Mouse (Mus musculus) heart, postnatal 0 days (tissue): ENCODE measurements around the gene Cep57. TPM values are rescaled to one million over a fixed set of nuclear protein-coding genes. Genes with fewer than 3 reads are reported as not detected.
"Not testable (repeated sequence)": the region's sequence is repeated elsewhere in the genome, so short reads cannot be mapped to it uniquely, and the experiment has no call there.

Experiments
- ATAC-seq: fragments of 200-750 bp; cut with Nextera tagmentation; 2 replicates; pipeline ENCODE4 v1.8.0; 2017; ENCODE audit warnings: low read depth, moderate number of reproducible peaks, moderate library complexity; ENCODE audit not compliant: insufficient read depth
- DNase-seq: peaks from one replicate; pipeline ENCODE4 v3.0.0-alpha.2; 2016; ENCODE audit warnings: low spot score
- H3K27ac ChIP-seq: fragments of 300-500 bp; sonication (generic); 2 replicates; pipeline ENCODE4 v1.5.1; 2014; ENCODE audit warnings: low read depth, mild to moderate bottlenecking
- H3K27me3 ChIP-seq: fragments of 300-500 bp; sonication (generic); 2 replicates; pipeline ENCODE4 v1.6.1; 2014; ENCODE audit warnings: low read length, mixed read lengths; ENCODE audit not compliant: control insufficient read depth, insufficient read depth
- H3K36me3 ChIP-seq: fragments of 300-500 bp; sonication (generic); replicated peaks from 2 replicates; pipeline ENCODE4 v1.6.1; 2014; ENCODE audit warnings: low read length, mixed read lengths; ENCODE audit not compliant: control insufficient read depth, insufficient read depth
- H3K4me1 ChIP-seq: fragments of 300-500 bp; sonication (generic); 2 replicates; pipeline ENCODE4 v1.6.1; 2014; ENCODE audit warnings: antibody characterized with exemption; ENCODE audit not compliant: control insufficient read depth, insufficient read depth
- H3K4me2 ChIP-seq: fragments of 300-500 bp; sonication (generic); 2 replicates; pipeline ENCODE4 v1.6.1; 2014; ENCODE audit warnings: low read depth, mild to moderate bottlenecking, low read length, moderate library complexity
- H3K4me3 ChIP-seq: fragments of 300-500 bp; sonication (generic); 2 replicates; pipeline ENCODE4 v1.5.1; 2014; ENCODE audit warnings: low read depth, low read length
- H3K9ac ChIP-seq: fragments of 300-500 bp; sonication (generic); replicated peaks from 2 replicates; pipeline ENCODE4 v1.6.1; 2014; ENCODE audit warnings: low read depth, low read length, mixed read lengths
- H3K9me3 ChIP-seq: fragments of 300-500 bp; sonication (generic); replicated peaks from 2 replicates; pipeline ENCODE4 v1.6.1; 2016; ENCODE audit warnings: low read length; ENCODE audit not compliant: control insufficient read depth
- CTCF ChIP-seq: IDR thresholded peaks from 2 replicates; pipeline ENCODE4 v1.5.1; 2016; ENCODE audit warnings: antibody characterized with exemption, control low read depth, low read depth
- EP300 ChIP-seq: IDR thresholded peaks from 2 replicates; pipeline ENCODE4 v1.6.1; 2016; ENCODE audit warnings: antibody characterized with exemption, low read depth
- WGBS: fragments of 180-500 bp; shearing (Covaris S2); extraction: QIAGEN DNeasy Blood & Tissue Kit; methylation state at CpG from one replicate; pipeline ENCODE4 v1.1.7; 2014; 5-methylcytosine and 5-hydroxymethylcytosine counted together
- polyA plus RNA-seq: library from polyadenylated mRNA; unstranded; fragments of >200 nt; fragmentation: Nextera tagmentation; extraction: Ambion mirVana; gene quantifications from 2 replicates; pipeline ENCODE4 v1.2.1, GENCODE M21; 2015
- total RNA-seq: library from RNA; depleted of rRNA; stranded (reverse); fragments of >200 nt; gene quantifications from 2 replicates; pipeline ENCODE4 v1.2.3, GENCODE M21; 2014; ENCODE audit warnings: low replicate concordance

Cep57 gene
- total and polyA plus RNA-seq, 2 experiments from 2014 or later, result 16.9 to 29.9 TPM

- peak; percentile 28 for DNase-seq
- Histone ChIP-seq H3K27me3 (no peaks in the 10 kb centered on the region), H3K4me2 (no peak overlapping the region), H3K9me3 (no peaks in the 10 kb centered on the region), H3K4me3 (no peak overlapping the region), H3K4me1 (no peaks in the 10 kb centered on the region), H3K27ac (no peak overlapping the region), H3K36me3 (peaks cover 77% of the 10 kb centered on the region), H3K9ac (no peak overlapping the region)
- no peak for ATAC-seq
- TF ChIP-seq CTCF (peak; percentile 36), EP300 (no peak)
Observed at GRCm38 (mm10) chr9:13809937-13810336, 17.0 kb downstream of the Cep57 start.

GRCm38 (mm10) chr9:13807657-13808056 lies 19.2 kb downstream of the Cep57 start:
- Histone ChIP-seq H3K27ac (no peak overlapping the region), H3K9ac (no peak overlapping the region), H3K9me3 (no peaks in the 10 kb centered on the region), H3K4me3 (no peak overlapping the region), H3K27me3 (no peaks in the 10 kb centered on the region), H3K4me2 (no peak overlapping the region), H3K4me1 (no peaks in the 10 kb centered on the region), H3K36me3 (peaks cover 78% of the 10 kb centered on the region)
- no peak for DNase-seq
- TF ChIP-seq EP300 (no peak), CTCF (no peak)
- no peak for ATAC-seq
- 86% methylated on average over 5 of the region's 5 CpGs for WGBS

- H3K27me3 ChIP-seq, result no peaks in the 10 kb centered on the region
- no peaks in the 10 kb centered on the region for H3K9me3 ChIP-seq
- no peak overlapping the region for H3K4me3 ChIP-seq
- H3K27ac ChIP-seq, result no peak overlapping the region
- no peaks in the 10 kb centered on the region for H3K4me1 ChIP-seq
- H3K4me2 ChIP-seq, result no peak overlapping the region
- TF ChIP-seq CTCF (no peak), EP300 (no peak)
- DNase-seq (no peak), ATAC-seq (no peak)
- H3K36me3 ChIP-seq, result peaks cover 78% of the 10 kb centered on the region
- WGBS, result 89% methylated on average over 7 of the region's 7 CpGs
- no peak overlapping the region for H3K9ac ChIP-seq
Observed at GRCm38 (mm10) chr9:13806854-13807253, 20.1 kb downstream of the Cep57 start.

GRCm38 (mm10) chr9:13804480-13804879 lies 22.4 kb downstream of the Cep57 start:
- ATAC-seq (no peak), DNase-seq (no peak)
- no peak overlapping the region for H3K9ac ChIP-seq
- no peaks in the 10 kb centered on the region for H3K4me1 ChIP-seq
- H3K27ac ChIP-seq, result no peak overlapping the region
- no peaks in the 10 kb centered on the region for H3K27me3 ChIP-seq
- no peak overlapping the region for H3K4me3 ChIP-seq
- 74% methylated on average over 1 of the region's 1 CpGs for WGBS
- H3K9me3 ChIP-seq, result no peaks in the 10 kb centered on the region
- H3K4me2 ChIP-seq, result no peak overlapping the region
- TF ChIP-seq CTCF (no peak), EP300 (no peak)
- H3K36me3 ChIP-seq, result peaks cover 71% of the 10 kb centered on the region

GRCm38 (mm10) chr9:13794756-13795155 lies 32.2 kb downstream of the Cep57 start:
- no peak for DNase-seq
- TF ChIP-seq CTCF, result no peak
- no peak for TF ChIP-seq EP300
- no peak overlapping the region for H3K27ac ChIP-seq
- H3K4me2 ChIP-seq, result no peak overlapping the region
- H3K4me3 ChIP-seq, result no peak overlapping the region
- 76% methylated on average over 2 of the region's 2 CpGs for WGBS
- no peak overlapping the region for H3K9ac ChIP-seq
- no peaks in the 10 kb centered on the region for H3K27me3 ChIP-seq
- H3K9me3 ChIP-seq, result no peaks in the 10 kb centered on the region
- ATAC-seq, result no peak
- H3K36me3 ChIP-seq, result peaks cover 64% of the 10 kb centered on the region
- H3K4me1 ChIP-seq, result no peaks in the 10 kb centered on the region

GRCm38 (mm10) chr9:13794302-13794701 lies 32.6 kb downstream of the Cep57 start:
- TF ChIP-seq EP300, result no peak
- no peak for TF ChIP-seq CTCF
- H3K27me3 ChIP-seq, result no peaks in the 10 kb centered on the region
- no peak for ATAC-seq
- no peaks in the 10 kb centered on the region for H3K9me3 ChIP-seq
- no peak overlapping the region for H3K4me3 ChIP-seq
- H3K27ac ChIP-seq, result no peak overlapping the region
- no peak overlapping the region for H3K9ac ChIP-seq
- 78% methylated on average over 1 of the region's 1 CpGs for WGBS
- peaks cover 64% of the 10 kb centered on the region for H3K36me3 ChIP-seq
- no peak overlapping the region for H3K4me2 ChIP-seq
- no peaks in the 10 kb centered on the region for H3K4me1 ChIP-seq
- no peak for DNase-seq

GRCm38 (mm10) chr9:13790864-13791263 lies 36.0 kb downstream of the Cep57 start:
- not testable (repeated sequence) for H3K9me3 ChIP-seq, H3K9ac ChIP-seq, ATAC-seq, H3K27ac ChIP-seq, H3K4me2 ChIP-seq, DNase-seq, H3K4me1 ChIP-seq, H3K27me3 ChIP-seq, H3K4me3 ChIP-seq
- WGBS, result 97% methylated on average over 7 of the region's 8 CpGs
- peaks cover 65% of the 10 kb centered on the region for H3K36me3 ChIP-seq
